Mouse (Mus musculus) heart, embryonic 13.5 days (tissue): ENCODE measurements around the gene Gngt2. TPM values are rescaled to one million over a fixed set of nuclear protein-coding genes. Genes with fewer than 3 reads are reported as not detected.

Experiments
- ATAC-seq: fragments of 200-750 bp; cut with Nextera tagmentation; 2 replicates; pipeline ENCODE4 v1.8.0; 2017; ENCODE audit warnings: moderate TSS enrichment; ENCODE audit not compliant: insufficient number of reproducible peaks, low FRiP score, low TSS enrichment; ENCODE audit errors: extremely low read depth
- H3K27ac ChIP-seq: fragments of 300-500 bp; sonication (generic); replicated peaks from 2 replicates; pipeline ENCODE4 v1.5.1; 2015; ENCODE audit warnings: moderate library complexity, mild to moderate bottlenecking, inconsistent platforms
- H3K27me3 ChIP-seq: fragments of 300-500 bp; sonication (generic); replicated peaks from 2 replicates; pipeline ENCODE4 v1.6.1; 2015; ENCODE audit warnings: mild to moderate bottlenecking, inconsistent platforms
- H3K36me3 ChIP-seq: fragments of 300-500 bp; sonication (generic); 2 replicates; pipeline ENCODE4 v1.6.1; 2015; ENCODE audit warnings: mild to moderate bottlenecking, inconsistent platforms
- H3K4me1 ChIP-seq: fragments of 300-500 bp; sonication (generic); 2 replicates; pipeline ENCODE4 v1.6.1; 2015; ENCODE audit warnings: inconsistent platforms
- H3K4me2 ChIP-seq: fragments of 300-500 bp; sonication (generic); 2 replicates; pipeline ENCODE4 v1.6.1; 2015; ENCODE audit warnings: inconsistent platforms, mild to moderate bottlenecking, moderate library complexity
- H3K4me3 ChIP-seq: fragments of 300-500 bp; sonication (generic); 2 replicates; pipeline ENCODE4 v1.5.1; 2015; ENCODE audit warnings: moderate library complexity, mild to moderate bottlenecking, inconsistent platforms
- H3K9ac ChIP-seq: fragments of 300-500 bp; sonication (generic); 2 replicates; pipeline ENCODE4 v1.6.1; 2015; ENCODE audit warnings: inconsistent platforms, mild to moderate bottlenecking, moderate library complexity
- H3K9me3 ChIP-seq: fragments of 300-500 bp; sonication (generic); 2 replicates; pipeline ENCODE4 v1.6.1; 2016; ENCODE audit warnings: inconsistent platforms
- WGBS: fragments of 180-500 bp; shearing (Covaris S2); methylation state at CpG from one replicate; pipeline ENCODE4 v1.1.7; 2015; ENCODE audit warnings: mixed read lengths; 5-methylcytosine and 5-hydroxymethylcytosine counted together
- polyA plus RNA-seq: library from polyadenylated mRNA; unstranded; fragments of >200 nt; fragmentation: Nextera tagmentation; extraction: Ambion mirVana; gene quantifications from 2 replicates; pipeline ENCODE4 v1.2.1, GENCODE M21; 2015

The Gngt2 gene
- polyA plus RNA-seq, 1 experiment from 2014 or later = 36.6 TPM

DNA sequence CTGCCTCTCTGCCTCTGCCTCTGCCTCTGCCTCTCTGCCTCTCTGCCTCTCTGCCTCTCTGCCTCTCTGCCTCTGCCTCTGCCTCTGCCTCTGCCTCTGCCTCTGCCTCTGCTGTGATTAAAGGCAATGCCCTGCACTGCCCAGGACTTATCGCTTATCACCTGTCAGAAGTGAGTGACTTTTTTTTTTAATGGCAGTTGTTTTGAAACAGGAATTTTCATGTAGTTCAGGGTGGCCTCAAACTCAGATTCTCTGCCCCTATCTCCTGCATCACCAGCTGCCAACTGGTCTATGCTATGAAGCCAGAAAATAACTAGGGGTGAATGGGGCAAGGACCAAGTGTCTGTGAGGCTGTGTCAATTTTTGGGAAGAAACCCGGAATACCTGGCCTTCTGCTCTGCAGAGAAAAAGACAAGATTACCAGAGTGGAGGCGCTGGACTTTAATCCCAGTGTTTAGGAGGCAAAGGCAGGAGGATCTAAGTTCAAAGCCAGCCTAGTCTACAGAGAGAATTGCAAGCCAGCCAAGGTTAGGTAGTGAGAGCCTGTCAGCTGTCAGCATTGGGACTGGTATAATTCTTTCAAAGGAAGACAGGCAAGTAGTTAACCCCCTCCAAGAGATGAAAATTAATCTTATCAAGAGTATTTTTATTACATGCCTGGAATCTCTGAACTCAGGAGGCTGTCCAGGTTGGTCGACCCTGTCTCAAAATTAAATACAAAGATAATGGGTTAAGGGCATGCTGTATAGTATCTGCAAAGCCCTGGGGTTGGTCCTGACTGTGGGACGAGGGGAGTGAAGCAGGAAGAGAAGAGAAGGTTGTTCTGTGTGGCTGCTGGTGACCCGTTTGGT, 10.5 kb upstream of the Gngt2 start:
- no peaks in the 10 kb centered on the region for H3K36me3 ChIP-seq
- H3K4me1 ChIP-seq = peaks cover 42% of the 10 kb centered on the region
- H3K4me2 ChIP-seq = peak overlapping the region; percentile 41
- 0 out of 2 replicates have a peak overlapping the region, but pooled peaks have one; percentile 5 for H3K27ac ChIP-seq
- no peak overlapping the region for H3K4me3 ChIP-seq
- H3K27me3 ChIP-seq = peaks cover 75% of the 10 kb centered on the region
- peak overlapping the region; percentile 28; the same call in 1 of the 2 replicates for H3K9ac ChIP-seq
- 49% methylated on average over 6 of the region's 6 CpGs for WGBS
- ATAC-seq = no peak
- no peaks in the 10 kb centered on the region for H3K9me3 ChIP-seq

DNA sequence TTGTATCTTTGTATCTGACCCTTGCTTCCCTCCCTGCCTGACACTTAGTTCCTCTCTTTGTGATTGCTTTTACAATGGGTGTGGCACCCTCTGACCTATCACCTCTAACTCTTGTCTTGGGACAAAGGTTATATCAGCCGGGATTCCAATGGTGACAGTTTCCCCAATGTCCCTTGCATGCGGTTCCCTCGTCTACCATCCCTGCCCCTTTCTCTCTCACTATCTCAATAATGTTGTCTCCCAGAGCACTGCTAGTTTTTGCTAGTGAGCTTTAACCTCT, 9.9 kb upstream of the Gngt2 start:
- Histone ChIP-seq H3K4me3 (no peak overlapping the region), H3K4me1 (peaks cover 42% of the 10 kb centered on the region), H3K9me3 (no peaks in the 10 kb centered on the region), H3K27me3 (peaks cover 80% of the 10 kb centered on the region), H3K4me2 (peak overlapping the region; percentile 41), H3K36me3 (no peaks in the 10 kb centered on the region), H3K27ac (peak overlapping the region; percentile 5; the same call in 1 of the 2 replicates), H3K9ac (peak overlapping the region; percentile 44; the same call in 1 of the 2 replicates)
- WGBS = 26% methylated on average over 3 of the region's 3 CpGs
- ATAC-seq = no peak

DNA sequence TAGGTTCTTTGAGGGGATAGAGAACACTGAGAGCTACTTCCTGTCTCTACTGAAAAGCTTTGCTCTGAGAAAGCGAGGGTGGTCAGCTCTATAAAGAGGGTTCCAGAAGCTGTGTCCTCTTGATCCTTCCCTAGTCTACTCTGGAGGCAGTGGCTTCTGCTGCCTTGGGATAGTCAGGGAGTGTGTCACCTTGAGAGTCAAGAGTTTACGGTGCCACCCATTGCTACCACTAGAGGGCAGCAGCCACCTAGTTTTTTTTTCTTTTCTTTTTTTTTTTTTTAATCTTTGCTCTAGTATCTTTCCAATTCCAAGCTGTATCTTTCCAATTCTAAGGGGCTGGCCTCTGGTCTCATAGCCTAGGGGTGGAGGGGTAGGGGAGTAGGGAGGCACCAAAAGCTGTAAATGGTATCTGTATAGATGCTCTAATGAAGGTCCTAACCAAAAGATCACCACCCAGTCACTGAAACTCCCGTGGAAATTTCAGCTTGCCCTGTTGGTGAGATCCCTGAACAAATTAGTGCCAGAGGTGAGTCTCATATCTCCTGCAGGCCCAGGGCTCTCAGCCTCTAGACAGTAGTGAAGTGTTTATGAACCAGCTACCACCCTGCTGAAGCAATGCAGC, 9.4 kb upstream of the Gngt2 start:
- Histone ChIP-seq H3K9ac (peak overlapping the region; percentile 44; the same call in 1 of the 2 replicates), H3K27ac (peak overlapping the region; percentile 5; the same call in 1 of the 2 replicates), H3K36me3 (no peaks in the 10 kb centered on the region), H3K27me3 (peaks cover 82% of the 10 kb centered on the region), H3K4me2 (peak overlapping the region; percentile 41), H3K4me1 (peaks cover 45% of the 10 kb centered on the region), H3K9me3 (no peaks in the 10 kb centered on the region), H3K4me3 (no peak overlapping the region)
- 24% methylated on average over 3 of the region's 3 CpGs for WGBS
- ATAC-seq = no peak

DNA sequence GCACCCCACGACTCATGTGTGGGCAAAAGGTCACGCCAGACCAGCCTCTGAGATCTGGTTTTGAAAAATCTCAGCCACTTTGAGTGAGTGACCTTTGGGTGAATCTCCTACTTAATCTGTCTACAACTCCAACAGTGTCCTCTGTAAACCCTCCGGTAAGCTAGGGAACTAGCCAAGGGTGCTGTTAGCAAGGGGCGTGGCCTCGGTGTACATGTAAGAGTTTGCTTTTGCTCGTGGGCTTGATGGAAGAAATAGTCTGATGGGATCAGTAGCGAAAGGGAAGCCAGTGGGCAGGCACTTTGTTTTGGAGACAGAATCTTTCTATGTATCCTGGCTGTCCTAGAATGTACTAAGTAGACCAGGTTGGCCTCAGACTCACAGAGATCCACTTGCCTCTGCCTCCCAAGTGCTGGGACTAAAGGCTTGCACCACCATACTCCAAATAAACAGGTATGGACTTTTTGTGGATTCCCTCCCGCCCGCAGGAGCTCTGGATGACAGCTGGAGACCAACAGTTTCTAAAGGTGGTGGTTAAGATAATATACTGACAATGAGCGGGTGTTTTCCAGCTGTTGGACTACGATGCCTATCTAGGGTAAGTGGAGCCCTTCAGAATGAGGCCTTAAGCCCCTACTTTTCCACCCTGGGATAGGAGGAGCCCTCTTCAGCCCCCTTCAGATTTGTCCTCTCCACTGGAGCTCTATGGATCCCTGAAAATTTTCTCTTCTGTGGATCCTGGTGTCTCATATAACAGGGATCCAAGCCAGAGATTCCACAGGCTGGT, 8.6 kb upstream of the Gngt2 start:
- Histone ChIP-seq H3K9ac (no peak overlapping the region), H3K27me3 (peaks cover 82% of the 10 kb centered on the region), H3K4me1 (peaks cover 51% of the 10 kb centered on the region), H3K4me3 (no peak overlapping the region), H3K4me2 (no peak overlapping the region), H3K36me3 (no peaks in the 10 kb centered on the region), H3K9me3 (no peaks in the 10 kb centered on the region), H3K27ac (no peak overlapping the region)
- ATAC-seq = no peak
- WGBS = 64% methylated on average over 11 of the region's 11 CpGs

DNA sequence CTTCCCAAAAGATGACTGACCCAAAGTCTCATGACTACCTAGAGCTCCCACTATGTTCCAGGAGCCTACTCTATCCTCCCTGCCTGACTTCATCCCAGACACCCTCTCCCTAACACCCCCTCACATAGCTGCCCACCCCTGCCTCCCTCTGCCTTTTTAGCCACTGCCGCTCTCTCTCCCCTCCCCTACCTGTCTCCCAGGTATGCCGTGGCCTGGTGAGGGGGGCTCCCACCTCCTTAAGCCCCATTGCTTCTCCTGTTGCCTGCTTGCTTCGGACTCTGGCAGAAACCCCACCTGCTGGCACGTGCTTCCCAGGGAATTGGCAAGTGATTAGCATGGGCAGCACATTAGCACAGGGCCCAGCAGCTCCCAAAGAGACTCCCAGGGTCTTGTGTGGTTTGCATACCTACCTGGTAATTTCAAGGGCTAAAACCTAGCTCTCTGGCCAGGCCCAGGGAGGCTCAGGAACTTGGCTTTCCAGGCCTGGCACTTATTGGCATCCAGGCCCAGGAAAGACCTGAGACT, 7.4 kb upstream of the Gngt2 start:
- Histone ChIP-seq H3K4me3 (0 out of 2 replicates have a peak overlapping the region, but pooled peaks have one; percentile 44), H3K27ac (no peak overlapping the region), H3K27me3 (peaks cover 90% of the 10 kb centered on the region), H3K9me3 (no peaks in the 10 kb centered on the region), H3K4me1 (peaks cover 58% of the 10 kb centered on the region), H3K36me3 (no peaks in the 10 kb centered on the region), H3K4me2 (no peak overlapping the region), H3K9ac (peak overlapping the region; percentile 8)
- ATAC-seq = no peak
- 41% methylated on average over 4 of the region's 4 CpGs for WGBS

DNA sequence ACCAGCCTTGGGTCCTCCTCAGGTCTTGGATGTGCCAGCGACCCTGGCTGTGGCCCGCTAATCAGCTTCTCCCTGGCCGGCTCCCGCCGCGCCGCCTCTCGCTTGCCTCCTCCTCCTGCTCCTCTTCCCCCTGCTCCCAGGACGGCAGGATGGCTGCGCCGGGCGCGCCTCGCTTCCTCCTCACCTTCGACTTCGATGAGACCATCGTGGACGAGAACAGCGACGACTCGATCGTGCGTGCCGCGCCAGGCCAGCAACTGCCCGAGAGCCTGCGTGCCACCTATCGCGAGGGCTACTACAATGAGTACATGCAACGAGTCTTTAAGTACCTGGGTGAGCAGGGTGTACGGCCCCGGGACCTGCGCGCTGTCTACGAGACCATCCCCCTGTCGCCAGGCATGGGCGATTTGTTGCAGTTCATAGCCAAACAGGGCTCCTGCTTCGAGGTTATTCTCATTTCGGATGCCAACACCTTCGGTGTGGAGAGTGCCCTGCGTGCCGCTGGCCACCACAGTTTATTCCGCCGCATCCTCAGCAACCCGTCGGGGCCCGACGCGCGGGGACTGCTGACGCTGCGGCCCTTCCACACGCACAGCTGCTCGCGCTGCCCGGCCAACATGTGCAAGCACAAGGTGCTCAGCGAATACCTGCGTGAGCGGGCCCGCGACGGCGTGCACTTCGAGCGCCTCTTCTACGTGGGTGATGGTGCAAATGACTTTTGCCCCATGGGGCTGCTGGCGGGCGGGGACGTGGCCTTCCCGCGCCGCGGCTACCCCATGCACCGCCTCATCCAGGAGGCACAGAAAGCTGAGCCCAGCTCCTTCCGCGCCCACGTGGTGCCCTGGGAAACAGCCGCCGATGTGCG, 6.4 kb upstream of the Gngt2 start:
- Histone ChIP-seq H3K4me2 (peak overlapping the region; percentile 65), H3K9me3 (no peaks in the 10 kb centered on the region), H3K36me3 (no peaks in the 10 kb centered on the region), H3K4me3 (peak overlapping the region; percentile 44), H3K27ac (no peak overlapping the region), H3K9ac (peak overlapping the region; percentile 8), H3K4me1 (peaks cover 58% of the 10 kb centered on the region), H3K27me3 (peaks cover 86% of the 10 kb centered on the region)
- 9% methylated on average over 80 of the region's 80 CpGs for WGBS
- ATAC-seq = no peak

DNA sequence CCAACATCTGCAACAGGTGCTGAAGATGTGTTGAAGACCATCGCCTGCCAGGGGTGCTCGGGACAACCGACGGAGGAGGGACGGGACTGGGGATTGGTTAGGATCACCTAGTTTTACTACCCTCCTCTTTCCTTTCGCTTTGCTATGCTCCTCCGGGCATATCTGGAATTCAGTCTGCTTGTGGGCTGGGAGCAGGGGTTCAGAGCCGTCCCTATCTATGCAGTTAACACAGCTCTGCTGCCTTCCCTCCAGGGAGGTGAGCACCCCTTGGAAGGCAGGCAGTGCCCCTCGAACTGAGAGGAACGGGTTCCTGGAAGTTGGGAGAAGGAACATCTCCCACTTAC, 5.8 kb upstream of the Gngt2 start:
- H3K27me3 ChIP-seq = peaks cover 84% of the 10 kb centered on the region

DNA sequence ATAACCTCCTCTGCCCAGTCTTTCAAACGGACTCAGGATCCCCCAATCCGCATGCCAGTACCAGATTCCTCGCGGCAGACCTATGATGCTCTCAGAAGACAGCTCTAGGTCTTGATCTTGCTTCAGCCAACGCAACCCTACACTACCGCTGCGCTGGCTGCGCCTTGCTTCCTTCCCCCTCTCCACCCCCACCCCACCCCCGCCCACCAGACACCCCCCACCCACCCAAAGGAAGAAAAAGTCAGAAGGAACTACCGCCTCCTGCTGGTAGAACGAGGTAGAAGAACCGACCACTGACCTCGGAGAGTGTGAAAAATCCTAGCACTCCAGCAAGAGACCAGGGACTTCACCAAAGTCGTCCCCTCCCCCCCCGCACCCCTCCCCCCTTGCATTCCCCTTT, 5.4 kb upstream of the Gngt2 start:
- peaks cover 80% of the 10 kb centered on the region for H3K27me3 ChIP-seq
- 10% methylated on average over 15 of the region's 15 CpGs for WGBS
- no peak overlapping the region for H3K9ac ChIP-seq
- H3K4me3 ChIP-seq = peak overlapping the region; percentile 44
- H3K36me3 ChIP-seq = no peaks in the 10 kb centered on the region
- H3K4me1 ChIP-seq = peaks cover 67% of the 10 kb centered on the region
- H3K4me2 ChIP-seq = peak overlapping the region; percentile 65
- ATAC-seq = no peak
- no peaks in the 10 kb centered on the region for H3K9me3 ChIP-seq
- H3K27ac ChIP-seq = no peak overlapping the region

More for the DNA sequence above, 5.8 kb upstream of the Gngt2 start:
- ATAC-seq = no peak
- Histone ChIP-seq H3K9me3 (no peaks in the 10 kb centered on the region), H3K36me3 (no peaks in the 10 kb centered on the region), H3K4me1 (peaks cover 63% of the 10 kb centered on the region), H3K9ac (peak overlapping the region; percentile 8), H3K4me2 (peak overlapping the region; percentile 65), H3K27ac (no peak overlapping the region), H3K4me3 (peak overlapping the region; percentile 44)
- WGBS = 11% methylated on average over 10 of the region's 10 CpGs

DNA sequence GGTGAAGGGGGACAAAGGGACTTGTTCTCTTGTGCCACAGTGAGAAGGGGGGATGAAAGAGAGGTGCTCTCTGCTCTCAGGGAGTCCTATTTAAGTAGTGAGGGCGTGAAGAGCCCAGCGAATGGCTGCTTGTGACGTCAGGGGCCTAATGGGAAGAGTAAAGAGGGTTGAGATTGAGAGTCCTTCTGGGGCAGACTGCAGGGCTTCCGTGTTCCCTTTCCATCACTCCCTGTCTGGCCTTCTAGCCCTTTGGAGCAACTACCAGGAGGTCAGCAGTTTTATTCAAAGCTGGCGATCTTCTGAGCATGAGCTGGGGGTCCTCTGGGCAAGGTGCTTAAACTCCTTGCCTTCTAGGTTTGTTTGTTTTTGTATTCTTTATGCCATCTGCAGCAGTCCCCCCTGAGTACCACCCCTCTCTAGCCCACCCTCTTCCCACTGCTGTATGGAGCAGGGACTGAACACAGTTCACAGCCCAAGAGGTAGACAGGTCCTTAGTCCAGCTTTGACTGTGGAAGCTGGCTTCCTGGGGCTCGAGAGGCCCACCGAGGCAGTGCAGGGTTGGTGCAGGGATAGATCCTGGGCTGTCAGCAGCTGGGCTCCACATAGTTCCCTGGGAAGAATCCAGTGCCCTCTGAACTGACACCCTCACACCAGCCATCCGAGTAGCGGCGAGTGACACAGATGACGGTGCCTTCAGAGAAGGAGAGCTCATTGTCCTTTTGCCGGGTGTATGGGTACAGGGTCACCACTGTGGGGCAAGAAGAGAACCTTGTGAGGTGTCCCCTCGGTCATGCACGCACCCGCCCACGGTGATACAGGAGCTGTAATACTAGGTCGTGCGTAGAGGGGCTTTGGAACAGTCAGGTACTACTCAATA, 4.6 kb upstream of the Gngt2 start:
- Histone ChIP-seq H3K4me3 (no peak overlapping the region), H3K9ac (no peak overlapping the region), H3K4me2 (no peak overlapping the region), H3K36me3 (no peaks in the 10 kb centered on the region), H3K4me1 (peaks cover 68% of the 10 kb centered on the region), H3K9me3 (no peaks in the 10 kb centered on the region), H3K27ac (no peak overlapping the region), H3K27me3 (peaks cover 75% of the 10 kb centered on the region)
- 50% methylated on average over 18 of the region's 18 CpGs for WGBS
- no peak for ATAC-seq

DNA sequence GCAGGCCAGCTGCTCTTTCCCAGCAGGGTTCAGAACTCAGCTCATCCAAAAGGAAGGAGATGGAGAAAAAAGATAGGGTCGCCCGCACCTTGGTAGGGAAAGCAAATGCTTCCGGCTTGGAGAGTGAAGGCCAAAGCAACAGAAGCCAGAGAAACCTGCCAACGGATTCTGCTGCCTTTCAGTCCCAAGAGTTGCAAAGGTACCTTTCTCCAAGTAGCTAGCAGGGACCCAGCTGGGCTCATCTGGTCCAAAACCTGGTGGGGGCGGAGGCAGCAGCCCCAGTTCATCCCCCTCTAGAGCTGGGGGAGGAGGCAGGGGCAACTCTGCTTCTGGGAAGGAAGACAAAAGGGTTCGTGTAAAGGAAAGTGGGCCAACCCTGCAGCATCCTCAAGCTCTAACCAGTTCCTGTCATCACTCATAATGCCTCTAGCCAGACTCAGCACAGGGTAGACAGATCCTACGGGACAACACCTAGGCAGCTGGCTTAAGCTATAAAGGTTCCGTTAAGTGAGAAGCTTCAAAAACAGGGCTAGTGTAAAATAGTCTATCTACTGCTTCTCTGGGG, 3.9 kb upstream of the Gngt2 start:
- Histone ChIP-seq H3K9me3 (no peaks in the 10 kb centered on the region), H3K4me1 (peaks cover 74% of the 10 kb centered on the region), H3K27me3 (peaks cover 71% of the 10 kb centered on the region), H3K9ac (no peak overlapping the region), H3K36me3 (no peaks in the 10 kb centered on the region), H3K4me3 (no peak overlapping the region), H3K4me2 (no peak overlapping the region), H3K27ac (no peak overlapping the region)
- ATAC-seq = no peak
- WGBS = 37% methylated on average over 8 of the region's 8 CpGs
